Mouse (Mus musculus) adrenal gland, postnatal 25 days (tissue): ENCODE results near the gene Klra6. TPM values are rescaled to one million over a fixed set of nuclear protein-coding genes. Genes with fewer than 3 reads are reported as not detected.
"Not testable (repeated sequence)": the region's sequence is repeated elsewhere in the genome, so short reads cannot be mapped to it uniquely, and the experiment has no call there.

Experiments
- DNase-seq: peaks from one replicate; pipeline ENCODE4 v3.0.0; 2021; ENCODE audit warnings: mixed read lengths
- long read RNA-seq: library from polyadenylated mRNA; stranded (forward); transcript quantifications from one replicate; pipeline ENCODE4 v2.0.0, GENCODE M21; 2021
- total RNA-seq: library from RNA; stranded (reverse); gene quantifications from 2 replicates; pipeline ENCODE4 v1.2.3, GENCODE M21; 2021

The Klra6 gene
- not detected in 2 replicates for total RNA-seq
- long read RNA-seq: 0 reads

DNA sequence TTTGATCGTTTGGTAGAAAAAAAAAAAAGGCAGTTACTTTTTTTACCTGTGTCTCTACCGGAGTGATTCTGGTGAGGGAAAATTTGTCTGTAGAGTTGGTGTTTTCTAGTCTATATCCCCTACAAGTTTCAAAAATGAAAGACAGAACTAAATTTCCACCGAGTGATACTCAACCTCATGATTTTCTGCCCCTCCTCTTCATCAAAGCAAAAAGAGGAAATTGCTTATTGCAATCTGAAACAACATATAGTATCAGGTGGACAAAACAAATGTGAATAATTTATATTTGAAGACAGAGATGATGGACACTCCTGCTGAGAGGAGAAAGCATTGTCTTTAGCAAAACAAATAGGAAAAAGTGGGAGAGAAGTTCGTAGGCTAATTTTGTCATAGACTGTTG, at the start of gene Klra6:
Gene Klra6 (minus strand): TSS at position 101 of the 400 bp plus-strand sequence.
- DNase-seq: no peak

DNA sequence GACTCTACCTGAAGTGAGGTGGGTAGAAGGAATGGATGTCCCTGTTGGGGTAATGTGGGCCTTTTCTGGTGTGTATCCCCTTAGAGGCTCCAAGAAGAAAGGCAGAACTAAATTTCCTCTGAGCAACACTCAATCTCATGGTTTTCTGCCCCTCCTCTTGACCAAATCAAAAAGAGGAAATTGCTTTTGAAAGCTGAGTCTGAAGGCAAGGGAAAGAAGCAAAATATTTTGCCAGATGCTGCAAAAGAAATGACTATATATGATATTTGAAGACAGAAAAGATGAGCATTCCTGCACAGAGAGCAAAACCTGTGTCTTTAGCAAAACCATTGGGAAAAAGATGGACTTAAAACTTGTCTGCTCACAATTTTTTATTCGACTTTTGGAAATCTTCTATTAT, 40.4 kb upstream of the Klra6 start, which contains the start of gene Klra4:
Gene Klra4 (minus strand): TSS at position 101 of the 400 bp plus-strand sequence.
- not testable (repeated sequence) for DNase-seq

DNA sequence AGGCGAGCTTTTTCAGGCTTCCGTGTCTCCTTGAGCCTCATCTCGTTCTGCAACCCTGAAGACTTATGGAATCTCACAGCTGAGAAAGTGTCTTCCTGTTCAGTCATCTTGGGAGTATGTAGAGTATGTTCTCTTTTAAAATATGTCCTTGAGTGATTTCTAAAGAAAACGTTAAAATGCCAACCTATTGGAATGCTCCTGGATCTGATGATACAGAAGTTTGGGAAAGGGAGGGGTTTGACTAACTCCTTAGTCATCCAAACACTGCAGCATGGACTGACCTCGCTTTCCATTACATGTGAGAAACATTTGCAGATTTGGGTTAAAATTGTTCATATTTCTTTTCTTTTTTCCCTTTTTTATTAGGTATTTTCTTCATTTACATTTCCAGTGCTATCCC, 38.4 kb upstream of the Klra6 start:
- no peak for DNase-seq

DNA sequence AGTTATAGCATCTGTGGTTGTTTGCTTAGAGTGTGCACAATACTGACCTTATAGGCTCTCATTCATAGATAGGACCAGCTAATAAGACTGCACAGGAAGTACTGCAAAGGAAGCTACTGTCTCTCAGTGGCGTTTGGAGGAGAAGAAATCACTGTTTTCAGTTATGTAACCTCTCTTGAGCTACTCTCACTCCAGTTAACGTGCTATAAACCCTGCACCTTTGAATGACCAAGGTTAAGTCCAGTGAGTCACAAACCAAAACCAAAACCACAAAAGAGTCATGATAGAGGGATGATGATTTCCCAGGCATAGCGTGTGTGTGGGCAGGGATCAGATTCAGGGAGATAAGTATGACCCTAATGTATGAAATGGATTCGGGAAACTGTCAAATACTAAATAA, 8.4 kb upstream of the Klra6 start:
- not testable (repeated sequence) for DNase-seq

DNA sequence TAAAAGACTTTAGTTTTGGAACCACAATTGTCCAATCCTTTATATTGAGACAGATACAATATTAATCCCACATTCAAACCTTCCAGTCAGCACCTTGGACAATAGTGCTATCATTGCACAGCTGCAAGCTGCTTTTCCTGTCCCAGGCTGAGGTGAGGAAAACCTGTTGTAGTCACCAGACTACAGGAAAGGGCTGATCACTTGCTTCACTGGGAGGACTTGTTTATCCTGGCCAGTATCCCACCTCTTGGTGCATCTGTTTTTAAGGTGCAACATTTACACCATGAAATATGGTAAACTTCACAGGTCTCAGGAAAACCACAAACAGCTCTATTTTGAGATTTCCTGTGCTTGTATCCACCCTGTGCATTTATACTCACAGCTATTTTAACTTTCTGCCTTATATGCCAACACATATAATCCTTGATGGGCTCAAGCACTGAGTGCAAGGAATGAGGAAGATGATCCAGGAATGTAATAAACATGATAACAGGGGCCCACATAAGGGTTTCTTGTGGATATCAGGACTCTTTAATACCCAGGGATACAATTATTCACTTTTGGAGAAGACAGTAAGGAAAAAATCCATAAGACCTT, 4.8 kb upstream of the Klra6 start:
- DNase-seq: not testable (repeated sequence)

Other genes with a start within 250 kb of the Klra6 start
- not detected in 2 replicates for gene Gm156, start 242.7 kb downstream of the Klra6 start, total RNA-seq
- not detected in 2 replicates for gene Gm17631, start 164.3 kb downstream of the Klra6 start, total RNA-seq
- gene Klra17, start 150.3 kb downstream of the Klra6 start, total RNA-seq: not detected in 2 replicates
- not detected in 2 replicates for gene Klra5, start 109.3 kb downstream of the Klra6 start, total RNA-seq
- not detected in 2 replicates for gene Klra4, start 40.3 kb upstream of the Klra6 start, total RNA-seq
- gene Klra8, start 102.9 kb upstream of the Klra6 start, total RNA-seq: not detected in 2 replicates
- not detected in 2 replicates for gene Klra9, start 166.2 kb upstream of the Klra6 start, total RNA-seq
- gene Klra7, start 206.4 kb upstream of the Klra6 start, total RNA-seq: not detected in 2 replicates